Mouse (Mus musculus): ENCODE measurements at regions not wholly inside any gene's neighbourhood (a gene's known extent, or its start where the extent isn't known, plus 50 kb on each side); places are given as distances from the start of the nearest gene placed in this dataset.
"Not testable (repeated sequence)": the region's sequence is repeated elsewhere in the genome, so short reads cannot be mapped to it uniquely, and the experiment has no call there.

- DNase-seq (ENCODE audit: low spot score in 2 of 2), result no peak
Measured at GRCm38 (mm10) chr15:5607533-5607932, 363.5 kb upstream of the Ptger4 start.

DNA sequence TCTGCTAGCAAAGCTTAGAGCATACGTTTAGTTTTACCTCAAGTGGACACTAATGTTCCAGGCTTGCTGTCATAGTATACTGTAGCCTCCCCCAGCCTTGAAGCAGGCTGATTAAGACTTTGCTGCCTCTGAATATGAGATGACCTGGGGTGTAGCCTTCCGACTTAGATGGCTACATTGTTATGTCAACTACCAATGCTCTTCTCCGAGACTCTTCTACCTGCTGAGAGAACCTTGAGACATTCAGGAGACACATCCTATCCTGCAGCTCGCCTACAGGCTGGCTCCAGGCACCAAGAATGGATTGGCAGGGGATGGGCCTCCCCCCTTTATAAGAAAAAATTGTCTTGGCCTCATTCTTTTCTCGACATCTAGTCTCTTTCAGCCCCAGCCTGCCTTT is 379.0 kb upstream of the Ptger4 start:
- no peak for DNase-seq (ENCODE audit: low spot score in 2 of 2)

- no peak for DNase-seq (ENCODE audit: low spot score in 2 of 2)
Measured at GRCm38 (mm10) chr15:5625367-5625766, 381.4 kb upstream of the Ptger4 start.

DNA sequence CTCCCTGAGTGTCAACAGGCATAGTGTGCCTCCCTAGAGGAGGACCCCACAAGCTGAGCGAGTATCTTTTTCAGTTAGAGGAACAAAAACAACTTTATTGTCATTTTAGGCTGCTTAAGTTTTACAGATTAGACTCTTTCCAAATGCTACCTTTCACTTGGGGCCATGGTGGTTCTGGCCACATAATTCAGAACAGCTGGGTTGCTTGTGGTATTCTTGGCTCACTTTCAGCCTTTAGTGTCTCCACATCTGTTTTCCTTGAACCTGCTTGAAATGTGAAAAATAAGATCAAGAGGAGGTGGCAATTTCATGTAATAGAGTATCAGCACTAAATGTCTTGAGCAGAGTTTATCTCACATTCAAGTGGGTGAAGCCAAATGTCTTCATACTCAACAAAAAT is 402.7 kb upstream of the Ptger4 start:
- no peak for DNase-seq (ENCODE audit: low spot score in 2 of 2)

DNA sequence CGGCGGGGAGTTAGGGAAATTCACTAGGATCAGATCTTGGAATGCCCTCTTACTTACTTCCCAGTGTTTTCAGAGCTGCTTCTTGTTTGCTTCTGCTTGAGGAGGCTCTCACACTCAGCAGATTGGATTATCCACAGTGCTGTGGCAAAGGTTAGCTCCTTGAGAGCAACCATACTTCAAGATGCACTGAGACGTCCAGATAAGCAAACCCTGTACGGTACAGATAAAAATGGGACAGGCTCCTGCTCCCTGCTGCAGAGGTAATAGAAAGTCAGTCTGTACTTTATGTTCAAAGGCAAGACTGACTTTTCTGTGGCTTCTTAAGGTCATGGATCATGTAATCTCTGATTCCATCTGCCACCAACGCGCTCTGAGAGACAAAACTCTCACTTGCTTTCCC is 414.8 kb upstream of the Ptger4 start:
- no peak for DNase-seq (ENCODE audit: low spot score in 2 of 2)

GRCm38 (mm10) chr15:5660819-5661218 is 416.8 kb upstream of the Ptger4 start:
- no peak for DNase-seq (ENCODE audit: low spot score in 2 of 2)

DNA sequence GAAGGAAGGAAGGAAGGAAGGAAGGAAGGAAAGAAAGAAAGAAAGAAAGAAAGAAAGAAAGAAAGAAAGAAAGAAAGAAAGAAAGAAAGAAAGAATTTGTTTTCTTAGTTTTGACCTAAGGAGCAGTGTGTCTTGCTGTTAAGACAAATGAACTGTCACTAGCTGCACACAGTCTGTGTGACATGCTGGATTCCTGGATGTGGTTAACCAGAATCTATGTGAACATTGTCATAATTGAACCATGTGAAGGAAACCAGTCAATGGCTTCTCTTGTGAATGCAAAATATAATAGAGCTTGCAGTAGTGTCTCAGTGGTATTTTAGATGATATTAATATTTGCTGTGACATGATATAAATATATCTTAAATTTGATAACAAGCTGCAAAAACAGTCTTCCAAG is 427.8 kb upstream of the Ptger4 start:
- no peak for DNase-seq (ENCODE audit: low spot score in 2 of 2)

DNA sequence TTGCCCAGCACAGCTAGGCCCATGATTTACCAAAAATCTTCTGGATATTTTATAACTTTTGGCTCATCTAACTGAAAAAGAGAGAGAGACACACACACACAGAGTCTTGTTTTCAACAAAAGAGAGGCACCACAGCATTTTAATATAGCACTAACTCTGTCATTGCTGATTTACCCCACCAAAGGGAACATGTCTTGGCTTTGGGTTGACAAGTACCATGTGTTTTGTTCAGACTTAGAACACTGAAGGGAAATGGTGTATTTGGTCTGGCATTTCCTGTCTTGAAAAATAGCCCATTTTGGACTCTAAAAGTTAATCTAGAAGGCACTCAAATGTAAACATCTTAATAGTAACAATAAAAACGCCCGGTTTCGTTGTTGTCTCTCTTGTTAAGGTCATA is 432.7 kb upstream of the Ptger4 start:
- no peak for DNase-seq (ENCODE audit: low spot score in 2 of 2)

DNA sequence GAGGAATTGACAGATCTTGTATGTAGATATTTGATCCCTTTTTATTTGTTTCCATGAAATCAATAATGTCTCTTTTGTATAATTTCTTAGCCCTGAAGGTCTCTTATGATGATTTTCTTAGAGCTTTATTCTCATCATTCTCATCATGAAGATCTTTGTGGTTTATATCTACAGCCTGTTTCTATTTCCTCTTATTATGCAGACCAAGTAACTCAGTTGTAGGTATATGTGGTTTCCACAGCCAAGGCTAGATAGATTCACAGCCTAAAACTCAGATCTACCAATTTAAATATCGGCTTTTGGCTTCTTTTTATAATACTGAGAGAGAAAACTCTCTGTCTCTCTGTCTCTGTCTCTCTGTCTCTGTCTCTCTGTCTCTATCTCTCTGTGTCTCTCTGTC is 449.8 kb upstream of the Ptger4 start:
- DNase-seq (ENCODE audit: low spot score in 2 of 2), result no peak

DNA sequence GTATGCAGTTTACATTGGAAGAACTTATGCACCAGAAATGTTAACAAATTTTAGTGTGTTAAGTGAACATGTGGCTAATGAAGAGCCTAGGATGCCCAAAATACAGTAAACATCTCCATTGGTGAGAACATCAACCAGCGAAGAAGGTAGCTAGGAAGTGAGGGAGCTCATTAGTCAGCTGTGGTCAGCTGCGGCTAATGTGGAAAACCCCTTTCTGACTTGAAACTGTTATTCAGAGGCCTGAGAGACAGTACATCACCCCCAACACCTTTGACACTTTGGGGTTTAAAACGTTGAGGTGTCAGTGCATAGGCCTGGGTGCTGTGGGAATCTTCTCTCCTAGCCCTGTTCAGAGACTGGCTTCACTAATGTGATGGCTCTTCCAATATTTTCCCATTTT is 451.0 kb upstream of the Ptger4 start:
- no peak for DNase-seq (ENCODE audit: low spot score in 2 of 2)

DNA sequence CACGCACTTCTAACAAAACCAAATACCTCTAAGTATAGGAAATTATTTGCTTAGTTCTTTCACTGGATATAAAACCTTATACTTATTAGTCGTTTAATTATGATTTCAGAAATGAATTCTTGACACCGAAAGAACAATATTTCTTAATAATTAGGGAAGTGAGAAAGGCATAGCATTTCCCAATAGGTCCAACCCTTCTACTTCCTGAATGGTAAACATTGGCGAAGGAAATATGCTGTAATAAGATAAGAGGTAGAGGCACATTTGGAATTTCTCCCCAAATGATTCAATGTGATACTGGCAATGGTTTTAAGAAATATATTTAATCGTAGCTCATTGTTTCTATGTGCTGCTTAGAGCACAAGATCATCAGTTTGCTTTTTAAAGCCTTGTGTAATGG is 464.5 kb upstream of the Ptger4 start:
- no peak for DNase-seq (ENCODE audit: low spot score in 2 of 2)

GRCm38 (mm10) chr15:5740658-5741057 is 496.7 kb upstream of the Ptger4 start:
- no peak for DNase-seq (ENCODE audit: low spot score in 2 of 2)

GRCm38 (mm10) chr15:5743893-5744292 is 499.9 kb upstream of the Ptger4 start:
- no peak for DNase-seq (ENCODE audit: low spot score in 2 of 2)

- DNase-seq (ENCODE audit: low spot score in 2 of 2), result no peak
Measured at GRCm38 (mm10) chr15:5758690-5759089, 514.7 kb upstream of the Ptger4 start.

- no peak for DNase-seq (ENCODE audit: low spot score in 2 of 2)
Measured at GRCm38 (mm10) chr15:5762216-5762615, 518.2 kb upstream of the Ptger4 start.

GRCm38 (mm10) chr15:5777074-5777473 is 522.5 kb upstream of the Dab2 start:
- DNase-seq (ENCODE audit: low spot score in 2 of 2), result no peak

- no peak for DNase-seq (ENCODE audit: low spot score in 2 of 2)
Measured at GRCm38 (mm10) chr15:5799917-5800316, 499.7 kb upstream of the Dab2 start.

DNA sequence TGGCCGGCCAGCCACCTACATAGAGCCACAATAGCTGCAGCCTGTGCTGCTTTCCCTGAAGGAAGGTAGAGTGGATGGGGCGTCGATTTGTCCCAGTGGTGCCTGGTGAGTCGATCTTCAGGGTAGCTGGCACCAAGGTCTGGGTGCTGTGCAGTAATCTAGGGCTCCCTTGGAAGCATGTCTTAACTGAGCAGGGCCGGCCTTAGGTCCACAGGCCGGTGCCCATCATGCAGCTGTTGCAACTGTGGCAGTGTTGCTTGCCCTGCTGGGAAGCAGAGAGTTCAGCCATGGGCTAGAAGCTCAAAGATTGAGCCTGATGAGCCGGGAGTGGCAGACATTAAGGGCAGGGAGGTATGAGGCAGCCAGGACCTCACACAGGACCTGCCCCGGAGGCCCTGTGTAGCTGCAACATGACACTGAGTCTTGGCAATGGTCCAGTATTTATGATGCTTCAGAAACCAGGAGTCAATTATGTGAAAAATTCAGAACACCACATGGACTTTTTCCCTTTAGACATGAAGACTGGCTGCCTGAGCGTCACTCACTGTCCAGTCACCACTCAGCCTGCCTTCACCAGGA is 488.3 kb upstream of the Dab2 start:
- DNase-seq (ENCODE audit: low spot score in 2 of 2), result no peak

DNA sequence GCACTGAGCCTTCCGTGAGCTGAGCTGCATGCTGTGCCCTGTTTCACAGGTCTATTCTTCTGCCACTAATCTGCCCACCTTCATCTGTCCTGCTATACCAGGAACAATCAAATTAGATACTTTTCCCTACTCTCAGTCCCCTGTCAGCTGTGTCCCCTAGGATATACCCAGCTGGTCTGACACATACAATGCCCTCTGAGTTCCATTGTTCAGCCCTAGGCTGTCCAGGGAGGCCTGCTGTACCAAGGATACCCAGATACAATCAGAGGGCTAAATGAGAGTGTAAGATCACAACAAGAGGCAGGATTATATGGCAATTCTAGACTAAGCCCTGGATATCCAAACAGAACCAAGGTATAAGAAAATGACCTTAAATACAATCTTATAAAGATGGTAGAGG is 487.6 kb upstream of the Dab2 start:
- no peak for DNase-seq (ENCODE audit: low spot score in 2 of 2)

GRCm38 (mm10) chr15:5817901-5818576 is 481.5 kb upstream of the Dab2 start:
- DNase-seq (ENCODE audit: low spot score in 2 of 2), result no peak

DNA sequence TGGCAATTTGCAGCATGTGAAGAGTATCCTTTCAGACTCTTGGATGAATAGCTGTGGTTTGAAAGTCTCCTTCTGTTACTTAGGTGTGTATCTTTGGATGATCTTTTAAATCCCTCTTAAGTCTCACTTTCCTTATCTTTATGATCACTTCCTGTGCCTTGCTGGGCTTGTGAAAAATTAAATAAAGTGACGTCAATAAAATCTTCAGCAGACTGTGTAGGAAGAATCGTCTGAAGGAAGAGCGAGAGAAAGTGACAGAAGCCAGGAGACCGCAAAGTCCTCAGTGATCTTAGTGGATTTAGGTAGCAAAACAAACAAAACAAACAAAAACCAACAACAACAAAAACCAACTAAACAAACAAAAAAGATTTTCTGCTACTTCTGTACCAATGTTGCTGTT is 459.6 kb upstream of the Dab2 start:
- DNase-seq (ENCODE audit: low spot score in 2 of 2), result no peak

DNA sequence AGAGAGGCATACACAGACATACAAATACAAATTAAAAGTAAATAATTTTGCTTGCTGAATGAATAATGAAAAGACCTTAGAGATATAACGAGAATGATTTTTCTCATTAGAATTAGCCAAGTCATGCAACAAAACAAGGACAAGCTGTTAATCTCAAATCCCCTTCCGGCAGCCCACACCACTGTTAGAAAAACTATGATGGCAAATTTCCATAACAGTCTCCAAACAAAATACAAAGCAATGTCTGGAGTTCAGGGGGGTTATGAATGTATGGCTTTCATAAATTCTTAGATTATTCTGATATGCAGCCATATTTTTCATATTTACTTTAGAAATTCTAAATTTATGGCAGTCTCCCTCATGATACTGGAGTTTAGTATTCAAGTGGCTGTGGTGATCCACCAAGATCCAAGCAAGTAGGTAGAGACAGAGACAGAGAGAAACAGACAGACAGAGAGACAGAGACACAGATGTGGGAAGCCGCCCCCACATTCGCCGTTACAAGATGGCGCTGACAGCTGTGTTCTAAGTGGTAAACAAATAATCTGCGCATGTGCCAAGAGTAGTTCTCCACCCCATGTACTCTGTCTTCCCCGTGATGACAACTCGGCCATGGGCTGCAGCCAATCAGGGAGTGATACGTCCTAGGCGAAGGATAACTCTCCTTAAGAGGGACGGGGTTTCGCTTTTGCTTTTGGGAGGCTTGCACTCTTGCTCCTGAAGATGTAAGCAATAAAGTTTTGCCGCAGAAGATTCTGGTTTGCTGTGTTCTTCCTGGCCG is 458.0 kb upstream of the Dab2 start:
- DNase-seq (ENCODE audit: low spot score in 2 of 2), result not testable (repeated sequence)

DNA sequence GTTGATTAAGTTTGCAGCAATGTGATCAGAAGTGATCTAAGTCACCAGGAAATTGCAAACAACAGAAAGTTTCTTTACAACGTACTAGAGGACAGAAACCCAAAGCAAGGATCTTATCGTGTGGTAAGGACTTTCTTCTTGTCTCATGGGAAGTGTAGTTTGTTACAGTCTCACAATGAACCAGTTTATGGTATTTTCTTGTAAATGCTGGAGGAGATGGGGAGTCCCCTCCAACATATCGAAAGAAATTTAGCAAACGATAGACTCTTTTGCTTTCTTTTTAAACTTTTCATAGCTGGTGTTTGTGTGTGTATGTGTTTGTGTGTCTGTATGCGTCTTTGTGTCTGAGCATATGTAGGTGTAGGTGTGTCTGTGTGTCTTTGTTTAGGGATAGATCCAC is 453.0 kb upstream of the Dab2 start:
- no peak for DNase-seq (ENCODE audit: low spot score in 2 of 2)
